Mouse (Mus musculus) cerebellum, adult 2 months (tissue): ENCODE measurements at regions not wholly inside any gene's neighbourhood (a gene's known extent, or its start where the extent isn't known, plus 50 kb on each side); places are given as distances from the start of the nearest gene placed in this dataset.

Source experiments
- CTCF ChIP-seq: fragments of 200-500 bp; IDR thresholded peaks from 2 replicates; pipeline ENCODE4 v1.5.1; 2011; ENCODE audit warnings: low read depth, mild to moderate bottlenecking, control low read depth, low read length, moderate library complexity, borderline replicate concordance; ENCODE audit not compliant: insufficient read depth
- POLR2A ChIP-seq: fragments of 200-500 bp; IDR thresholded peaks from 2 replicates; pipeline ENCODE4 v1.6.1; 2011; ENCODE audit warnings: low read length, control low read depth, borderline replicate concordance; ENCODE audit not compliant: insufficient read depth

GRCm38 (mm10) chr10:68373875-68374274 is 95.3 kb upstream of the Arid5b start:
- no peak for TF ChIP-seq POLR2A
- TF ChIP-seq CTCF: no peak
